Mouse (Mus musculus) small intestine, adult 2 months (tissue): ENCODE results near the gene Gnaq.

Source experiments
- CTCF ChIP-seq: fragments of 200-500 bp; IDR thresholded peaks from 2 replicates; pipeline ENCODE4 v1.5.1; 2012; ENCODE audit warnings: low read depth, mild to moderate bottlenecking, control low read depth, inconsistent platforms, low read length, moderate library complexity, mixed read lengths; ENCODE audit not compliant: insufficient replicate concordance, insufficient read length; ENCODE audit errors: extremely low read depth
- POLR2A ChIP-seq: fragments of 200-500 bp; IDR thresholded peaks from 2 replicates; pipeline ENCODE4 v1.6.1; 2012; ENCODE audit warnings: low read depth, mild to moderate bottlenecking, control low read depth, inconsistent platforms, low read length, moderate library complexity

- TF ChIP-seq CTCF (no peak), POLR2A (no peak)
Measured at GRCm38 (mm10) chr19:16292978-16293377, 160.3 kb downstream of the Gnaq start.
